Mouse (Mus musculus) MEL (cell line): ENCODE data around the gene Rerg. TPM values are rescaled to one million over a fixed set of nuclear protein-coding genes. Genes with fewer than 3 reads are reported as not detected.

Experiments used
- DNase-seq: peaks from one replicate; pipeline ENCODE4 v3.0.0; 2011; ENCODE audit warnings: low read depth, low spot score
- H3K27ac ChIP-seq: 2 replicates; pipeline ENCODE4 v1.5.1; 2012; ENCODE audit warnings: low read depth, mild to moderate bottlenecking, control low read depth, low read length, moderate library complexity; ENCODE audit not compliant: control insufficient read depth
- H3K27me3 ChIP-seq, 2 experiments: fragments of 150-350 bp in 1 of 2; sonication (generic) in 1 of 2; 2 replicates each; pipeline ENCODE4 v1.6.1; 2012; ENCODE audit warnings: low read length in 2 of 2, mild to moderate bottlenecking in 2 of 2, improper control_type of control experiment in 1 of 2, moderate library complexity in 1 of 2; ENCODE audit not compliant: insufficient read depth in 2 of 2, control insufficient read depth in 1 of 2
- H3K36me3 ChIP-seq, 2 experiments: 2 replicates each; pipeline ENCODE4 v1.6.1; 2012 to 2014; ENCODE audit warnings: low read length in 2 of 2, improper control_type of control experiment in 1 of 2, inconsistent platforms in 1 of 2, mild to moderate bottlenecking in 1 of 2; ENCODE audit not compliant: insufficient read depth in 2 of 2, control insufficient read depth in 1 of 2
- H3K4me1 ChIP-seq, 2 experiments: fragments of 150-350 bp in 1 of 2; sonication (generic) in 1 of 2; 2 replicates each; pipeline ENCODE4 v1.6.1; 2012; ENCODE audit warnings: low read length in 2 of 2, improper control_type of control experiment in 1 of 2, mild to moderate bottlenecking in 1 of 2; ENCODE audit not compliant: insufficient read depth in 2 of 2, control insufficient read depth in 1 of 2
- H3K4me3 ChIP-seq, 2 experiments: fragments of 150-350 bp in 1 of 2; sonication (generic) in 1 of 2; 2 replicates each; pipeline ENCODE4 v1.5.1; 2012; ENCODE audit warnings: low read depth in 2 of 2, low read length in 2 of 2, mild to moderate bottlenecking in 2 of 2, moderate library complexity in 2 of 2, control low read depth in 1 of 2, improper control_type of control experiment in 1 of 2; ENCODE audit not compliant: control insufficient read depth in 1 of 2, insufficient read depth in 1 of 2
- H3K79me2 ChIP-seq: 2 replicates; pipeline ENCODE4 v1.6.1; 2012; ENCODE audit warnings: mild to moderate bottlenecking, low read length, moderate library complexity; ENCODE audit not compliant: control insufficient read depth, poor library complexity, insufficient read depth
- H3K9ac ChIP-seq: 2 replicates; pipeline ENCODE4 v1.6.1; 2012; ENCODE audit warnings: low read depth, mild to moderate bottlenecking, control low read depth, low read length, moderate library complexity; ENCODE audit not compliant: control insufficient read depth, poor library complexity, severe bottlenecking
- H3K9me3 ChIP-seq: fragments of 150-350 bp; sonication (generic); replicated peaks from 2 replicates; pipeline ENCODE4 v1.6.1; 2012; ENCODE audit warnings: mild to moderate bottlenecking, low read length, improper control_type of control experiment, moderate library complexity; ENCODE audit not compliant: insufficient read depth
- CHD1 ChIP-seq: IDR thresholded peaks from 2 replicates; pipeline ENCODE4 v1.6.1; 2012; ENCODE audit warnings: low read depth, mild to moderate bottlenecking, inconsistent platforms, low read length, improper control_type of control experiment
- HCFC1 ChIP-seq: IDR thresholded peaks from 2 replicates; pipeline ENCODE4 v1.6.1; 2012; ENCODE audit warnings: low read depth, mild to moderate bottlenecking, inconsistent platforms, low read length, improper control_type of control experiment, moderate library complexity
- MAFK ChIP-seq: IDR thresholded peaks from 2 replicates; pipeline ENCODE4 v1.6.1; 2011; ENCODE audit warnings: low read depth, mild to moderate bottlenecking, low read length, improper control_type of control experiment, borderline replicate concordance
- MAZ ChIP-seq: IDR thresholded peaks from 2 replicates; pipeline ENCODE4 v1.6.1; 2012; ENCODE audit warnings: low read depth, mild to moderate bottlenecking, inconsistent platforms, low read length, improper control_type of control experiment
- MXI1 ChIP-seq: IDR thresholded peaks from 2 replicates; pipeline ENCODE4 v1.6.1; 2011; ENCODE audit warnings: mild to moderate bottlenecking, low read depth, low read length, improper control_type of control experiment
- POLR2AphosphoS2 ChIP-seq: IDR thresholded peaks from 2 replicates; pipeline ENCODE4 v1.6.1; 2011; ENCODE audit warnings: low read length, improper control_type of control experiment
- RAD21 ChIP-seq: IDR thresholded peaks from 2 replicates; pipeline ENCODE4 v1.6.1; 2011; ENCODE audit warnings: mild to moderate bottlenecking, low read depth, low read length, improper control_type of control experiment
- TBP ChIP-seq: IDR thresholded peaks from 2 replicates; pipeline ENCODE4 v1.8.0; 2011; ENCODE audit warnings: low read depth, low read length, improper control_type of control experiment
- TCF12 ChIP-seq: IDR thresholded peaks from 2 replicates; pipeline ENCODE4 v1.6.1; 2014; ENCODE audit warnings: low read depth, mild to moderate bottlenecking, inconsistent platforms, low read length, improper control_type of control experiment, moderate library complexity
- UBTF ChIP-seq: IDR thresholded peaks from 2 replicates; pipeline ENCODE4 v1.6.1; 2012; ENCODE audit warnings: low read depth, mild to moderate bottlenecking, inconsistent platforms, low read length, improper control_type of control experiment, moderate library complexity, borderline replicate concordance; ENCODE audit not compliant: insufficient read depth
- USF2 ChIP-seq, 2 experiments: IDR thresholded peaks; 2 replicates each; pipeline ENCODE4 v1.6.1; 2011 to 2012; ENCODE audit warnings: improper control_type of control experiment in 2 of 2, low read length in 2 of 2, borderline replicate concordance in 1 of 2, inconsistent platforms in 1 of 2, low read depth in 1 of 2, mild to moderate bottlenecking in 1 of 2; ENCODE audit not compliant: insufficient read depth in 1 of 2
- ZKSCAN1 ChIP-seq: IDR thresholded peaks from 2 replicates; pipeline ENCODE4 v1.6.1; 2012; ENCODE audit warnings: low read depth, mild to moderate bottlenecking, inconsistent platforms, low read length, improper control_type of control experiment, moderate library complexity
- polyA plus RNA-seq, 2 experiments: library from polyadenylated mRNA; stranded (reverse) in 1 of 2; unstranded in 1 of 2; fragments of >175 nt in 1 of 2; fragments of >200 nt in 1 of 2; gene quantifications; 2 replicates each; pipeline versions ENCODE4 v1.2.1 to v1.2.4; 2012; ENCODE audit warnings: low replicate concordance in 2 of 2, low read depth in 1 of 2; ENCODE audit not compliant: insufficient read length in 2 of 2, insufficient read depth in 1 of 2, missing spikeins in 1 of 2
- total RNA-seq: library from RNA; depleted of rRNA; stranded (reverse); fragments of 300-350 nt; gene quantifications from 2 replicates; pipeline ENCODE4 v1.2.3, GENCODE M21; 2012; rRNA removed

Rerg gene
- total and polyA plus RNA-seq, 3 experiments: not detected

- no peak for TF ChIP-seq ZKSCAN1
- no peak for TF ChIP-seq CHD1
- no peak for TF ChIP-seq HCFC1
- TF ChIP-seq UBTF: no peak
- no peak for TF ChIP-seq TBP
- no peak for TF ChIP-seq MAZ
- no peak for TF ChIP-seq MXI1
- no peak for TF ChIP-seq USF2 (IDR thresholded peaks at IDR 0.05; ENCODE audit: borderline replicate concordance in 1 of 2, insufficient read depth in 1 of 2, low read depth in 1 of 2, low read length in 2 of 2)
- TF ChIP-seq POLR2AphosphoS2: no peak
- no peak for TF ChIP-seq MAFK
- TF ChIP-seq RAD21: no peak
- no peak for TF ChIP-seq TCF12
- Histone ChIP-seq H3K9me3 (no peaks in the 10 kb centered on the region), H3K79me2 (no peaks in the 10 kb centered on the region), H3K4me3 (no peak overlapping the region), H3K9ac (no peak overlapping the region), H3K4me1 (no peaks in the 10 kb centered on the region), H3K36me3 (no peaks in the 10 kb centered on the region), H3K27ac (no peak overlapping the region), H3K27me3 (no peaks in the 10 kb centered on the region)
- DNase-seq: no peak
Measured at GRCm38 (mm10) chr6:137011187-137011586, 159.1 kb downstream of the Rerg start.

Other genes starting within 250 kb of the Rerg start
- gene Erp27, start 248.3 kb downstream of the Rerg start, total RNA-seq: not detected in 2 replicates
- gene Erp27, start 248.3 kb downstream of the Rerg start, polyA plus RNA-seq: under 1 TPM in 1 of 2 experiments, not detected in 1; 0.39 TPM
- not detected in 2 replicates for gene Pde6h, start 246.7 kb downstream of the Rerg start, total RNA-seq
- gene Pde6h, start 246.7 kb downstream of the Rerg start, polyA plus RNA-seq: under 1 TPM in 1 of 2 experiments, not detected in 1; 0.08 TPM
- 102 and 144 TPM in 2 replicates for gene Arhgdib, start 228.6 kb downstream of the Rerg start, total RNA-seq
- 100 to 1,000 TPM; 346 to 408 TPM for gene Arhgdib, start 228.6 kb downstream of the Rerg start, polyA plus RNA-seq
- gene Ptpro, start 81.8 kb upstream of the Rerg start, total RNA-seq: not detected in 2 replicates
- gene Ptpro, start 81.8 kb upstream of the Rerg start, polyA plus RNA-seq: not detected